Mouse (Mus musculus) megakaryocyte, embryonic 14.5 days (primary cell): ENCODE data around the gene Ogn. TPM values are rescaled to one million over a fixed set of nuclear protein-coding genes. Genes with fewer than 3 reads are reported as not detected.
"Not testable (repeated sequence)": the region's sequence is repeated elsewhere in the genome, so short reads cannot be mapped to it uniquely, and the experiment has no call there.

ENCODE experiments used
- H3K27me3 ChIP-seq: replicated peaks from 2 replicates; pipeline ENCODE3; 2012; ENCODE audit warnings: inconsistent platforms
- H3K36me3 ChIP-seq: replicated peaks from 2 replicates; pipeline ENCODE3; 2012; ENCODE audit warnings: low read length, inconsistent platforms, mixed read lengths
- H3K4me1 ChIP-seq: 2 replicates; pipeline ENCODE4 v1.6.1; 2012; ENCODE audit warnings: inconsistent platforms
- H3K4me3 ChIP-seq: replicated peaks from 2 replicates; pipeline ENCODE3; 2012; ENCODE audit warnings: moderate library complexity, mild to moderate bottlenecking, inconsistent platforms
- H3K9me3 ChIP-seq: 2 replicates; pipeline ENCODE4 v1.6.1; 2012; ENCODE audit warnings: inconsistent platforms
- FLI1 ChIP-seq: IDR thresholded peaks from 2 replicates; pipeline ENCODE4 v1.6.1; 2012; ENCODE audit warnings: low read length, inconsistent platforms, mixed read lengths
- GATA1 ChIP-seq: IDR thresholded peaks from 3 replicates; pipeline ENCODE4 v1.6.1; 2012; ENCODE audit warnings: mixed read lengths, low read length, inconsistent platforms, borderline replicate concordance
- polyA plus RNA-seq: library from polyadenylated mRNA; stranded (reverse); fragments of >175 nt; gene quantifications from 2 replicates; pipeline ENCODE4 v1.2.3, GENCODE M21; 2012; ENCODE audit warnings: low replicate concordance; ENCODE audit not compliant: insufficient read depth

Ogn gene
- polyA plus RNA-seq, 1 experiment: not detected

GRCm38 (mm10) chr13:49586062-49586461, 21.8 kb upstream of the Ogn start:
- no peaks in the 10 kb centered on the region for H3K9me3 ChIP-seq
- H3K36me3 ChIP-seq: no peaks in the 10 kb centered on the region
- H3K4me3 ChIP-seq: no peak overlapping the region
- peaks cover 39% of the 10 kb centered on the region for H3K4me1 ChIP-seq
- H3K27me3 ChIP-seq: no peaks in the 10 kb centered on the region
- TF ChIP-seq FLI1 (no peak), GATA1 (no peak)

GRCm38 (mm10) chr13:49602541-49602940, 5.3 kb upstream of the Ogn start:
- H3K4me1 ChIP-seq, H3K4me3 ChIP-seq, H3K9me3 ChIP-seq, H3K27me3 ChIP-seq, H3K36me3 ChIP-seq: not testable (repeated sequence)

- Histone ChIP-seq H3K4me3 (no peak overlapping the region), H3K36me3 (peaks cover 3% of the 10 kb centered on the region), H3K9me3 (no peaks in the 10 kb centered on the region), H3K27me3 (no peaks in the 10 kb centered on the region), H3K4me1 (peaks cover 5% of the 10 kb centered on the region; the same call in 1 of the 2 replicates)
- TF ChIP-seq FLI1 (no peak), GATA1 (no peak)
Measured at GRCm38 (mm10) chr13:49603603-49604002, 4.2 kb upstream of the Ogn start.

GRCm38 (mm10) chr13:49608589-49609322, 910 bp downstream of the Ogn start:
- H3K4me1 ChIP-seq: peaks cover 8% of the 10 kb centered on the region; the same call in 1 of the 2 replicates
- TF ChIP-seq GATA1: no peak
- no peak for TF ChIP-seq FLI1

GRCm38 (mm10) chr13:49617021-49617420, 9.2 kb downstream of the Ogn start:
- TF ChIP-seq FLI1 (no peak), GATA1 (no peak)
- Histone ChIP-seq H3K9me3 (no peaks in the 10 kb centered on the region), H3K36me3 (no peaks in the 10 kb centered on the region), H3K27me3 (no peaks in the 10 kb centered on the region), H3K4me3 (no peak overlapping the region), H3K4me1 (peaks cover 40% of the 10 kb centered on the region)

More at GRCm38 (mm10) chr13:49608589-49609322, 910 bp downstream of the Ogn start:
- Histone ChIP-seq H3K4me3 (no peak overlapping the region), H3K36me3 (no peaks in the 10 kb centered on the region), H3K9me3 (no peaks in the 10 kb centered on the region), H3K27me3 (no peaks in the 10 kb centered on the region)

- H3K9me3 ChIP-seq: no peaks in the 10 kb centered on the region
- H3K36me3 ChIP-seq: no peaks in the 10 kb centered on the region
- no peaks in the 10 kb centered on the region for H3K27me3 ChIP-seq
- TF ChIP-seq FLI1: no peak
- no peak for TF ChIP-seq GATA1
- peaks cover 43% of the 10 kb centered on the region for H3K4me1 ChIP-seq
- H3K4me3 ChIP-seq: no peak overlapping the region
Measured at GRCm38 (mm10) chr13:49618365-49618764, 10.5 kb downstream of the Ogn start.

- H3K4me1 ChIP-seq: peaks cover 44% of the 10 kb centered on the region
- no peak overlapping the region for H3K4me3 ChIP-seq
- TF ChIP-seq GATA1 (no peak), FLI1 (no peak)
- no peaks in the 10 kb centered on the region for H3K36me3 ChIP-seq
- no peaks in the 10 kb centered on the region for H3K27me3 ChIP-seq
- H3K9me3 ChIP-seq: no peaks in the 10 kb centered on the region
Measured at GRCm38 (mm10) chr13:49623216-49623615, 15.4 kb downstream of the Ogn start.

GRCm38 (mm10) chr13:49628167-49628566, 20.3 kb downstream of the Ogn start:
- Histone ChIP-seq H3K4me1 (peaks cover 42% of the 10 kb centered on the region), H3K9me3 (no peaks in the 10 kb centered on the region), H3K36me3 (peaks cover 11% of the 10 kb centered on the region), H3K27me3 (no peaks in the 10 kb centered on the region), H3K4me3 (no peak overlapping the region)
- TF ChIP-seq GATA1 (no peak), FLI1 (no peak)

- no peaks in the 10 kb centered on the region for H3K9me3 ChIP-seq
- no peaks in the 10 kb centered on the region for H3K27me3 ChIP-seq
- no peak overlapping the region for H3K4me3 ChIP-seq
- TF ChIP-seq FLI1: no peak
- no peak for TF ChIP-seq GATA1
- peaks cover 11% of the 10 kb centered on the region for H3K36me3 ChIP-seq
- peaks cover 40% of the 10 kb centered on the region for H3K4me1 ChIP-seq
Measured at GRCm38 (mm10) chr13:49629076-49629475, 21.2 kb downstream of the Ogn start.

- TF ChIP-seq FLI1 (no peak), GATA1 (no peak)
- Histone ChIP-seq H3K36me3 (peaks cover 19% of the 10 kb centered on the region), H3K27me3 (no peaks in the 10 kb centered on the region), H3K4me3 (no peak overlapping the region), H3K4me1 (peaks cover 66% of the 10 kb centered on the region), H3K9me3 (no peaks in the 10 kb centered on the region)
Measured at GRCm38 (mm10) chr13:49639965-49640364, 32.1 kb downstream of the Ogn start.
